Mouse (Mus musculus): ENCODE measurements at regions not wholly inside any gene's neighbourhood (a gene's known extent, or its start where the extent isn't known, plus 50 kb on each side); places are given as distances from the start of the nearest gene placed in this dataset.
"Not testable (repeated sequence)": the region's sequence is repeated elsewhere in the genome, so short reads cannot be mapped to it uniquely, and the experiment has no call there.

- H3K9ac ChIP-seq = no peak overlapping the region
- H3K4me1 ChIP-seq (replicated peaks) = no peaks in the 10 kb centered on the region
- 64% methylated on average over 5 of the region's 5 CpGs for WGBS
- H3K36me3 ChIP-seq = no peaks in the 10 kb centered on the region
- no peak for ATAC-seq (replicated peaks; ENCODE audit: insufficient number of reproducible peaks, insufficient read depth, low FRiP score, low read depth)
- H3K4me3 ChIP-seq = no peak overlapping the region
- no peak overlapping the region for H3K4me2 ChIP-seq
- H3K27me3 ChIP-seq = no peaks in the 10 kb centered on the region
- no peaks in the 10 kb centered on the region for H3K9me3 ChIP-seq (replicated peaks)
- no peak overlapping the region for H3K27ac ChIP-seq
These were observed 351.5 kb downstream of the Fut8 start for GRCm38 (mm10) chr12:77589416-77589815.

DNA sequence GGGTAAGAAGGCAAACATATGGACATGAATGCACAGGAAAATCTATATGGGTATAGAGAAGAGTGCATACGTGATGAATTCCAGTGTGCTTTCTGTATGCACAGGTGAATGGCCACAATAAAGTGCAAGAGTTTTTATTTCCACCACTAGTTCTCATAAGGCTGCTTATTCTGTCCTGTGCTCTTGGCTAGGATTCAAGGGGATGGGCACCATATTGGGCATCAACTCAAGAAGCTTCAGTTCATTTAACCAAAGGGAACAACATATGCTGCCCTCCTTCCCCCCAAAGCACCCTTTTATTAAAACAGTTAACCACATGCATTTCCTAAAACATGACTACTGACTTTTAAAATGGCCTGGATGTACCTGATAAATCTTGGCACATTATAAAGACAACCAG is 356.2 kb downstream of the Fut8 start:
- Histone ChIP-seq H3K36me3 (no peaks in the 10 kb centered on the region), H3K9me3 (replicated peaks) (no peaks in the 10 kb centered on the region), H3K27ac (no peak overlapping the region), H3K9ac (no peak overlapping the region), H3K27me3 (no peaks in the 10 kb centered on the region), H3K4me2 (no peak overlapping the region), H3K4me3 (no peak overlapping the region), H3K4me1 (replicated peaks) (peaks cover 31% of the 10 kb centered on the region)
- ATAC-seq (replicated peaks; ENCODE audit: insufficient number of reproducible peaks, insufficient read depth, low FRiP score, low read depth) = no peak
- 95% methylated on average over 1 of the region's 1 CpGs for WGBS

GRCm38 (mm10) chr12:77594657-77595056 is 356.7 kb downstream of the Fut8 start:
- 59% methylated on average over 3 of the region's 3 CpGs for WGBS
- ATAC-seq (replicated peaks; ENCODE audit: insufficient number of reproducible peaks, insufficient read depth, low FRiP score, low read depth) = no peak

DNA sequence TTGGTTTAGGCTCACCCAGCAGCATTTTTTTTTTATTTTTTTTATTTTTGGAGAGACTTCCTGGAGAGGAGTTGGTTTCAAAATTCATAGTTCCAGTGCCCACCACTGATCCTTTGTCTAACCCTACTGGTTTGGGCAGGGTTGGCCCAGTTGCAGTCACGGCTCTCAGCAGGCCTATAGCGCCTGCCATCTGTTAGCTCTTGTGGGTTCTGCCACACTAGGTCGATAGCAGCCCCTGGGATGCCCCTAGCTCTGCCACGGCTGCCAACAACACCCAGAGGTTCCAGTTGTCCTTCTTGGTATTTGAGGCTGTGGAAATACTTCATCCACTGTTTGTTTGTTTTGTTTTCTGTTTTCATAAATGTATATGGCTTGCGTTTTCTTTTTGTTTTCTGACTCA is 357.9 kb downstream of the Fut8 start:
- Histone ChIP-seq H3K4me2 (no peak overlapping the region), H3K4me1 (replicated peaks) (peaks cover 31% of the 10 kb centered on the region), H3K9ac (no peak overlapping the region), H3K27me3 (no peaks in the 10 kb centered on the region), H3K4me3 (no peak overlapping the region), H3K36me3 (no peaks in the 10 kb centered on the region), H3K9me3 (replicated peaks) (no peaks in the 10 kb centered on the region), H3K27ac (no peak overlapping the region)
- no peak for ATAC-seq (replicated peaks; ENCODE audit: insufficient number of reproducible peaks, insufficient read depth, low FRiP score, low read depth)
- 86% methylated on average over 5 of the region's 5 CpGs for WGBS

More at GRCm38 (mm10) chr12:77594657-77595056, 356.7 kb downstream of the Fut8 start:
- H3K27me3 ChIP-seq = no peaks in the 10 kb centered on the region
- no peak overlapping the region for H3K4me2 ChIP-seq
- peaks cover 31% of the 10 kb centered on the region for H3K4me1 ChIP-seq (replicated peaks)
- no peak overlapping the region for H3K4me3 ChIP-seq
- no peak overlapping the region for H3K9ac ChIP-seq
- no peaks in the 10 kb centered on the region for H3K9me3 ChIP-seq (replicated peaks)
- no peaks in the 10 kb centered on the region for H3K36me3 ChIP-seq
- no peak overlapping the region for H3K27ac ChIP-seq

DNA sequence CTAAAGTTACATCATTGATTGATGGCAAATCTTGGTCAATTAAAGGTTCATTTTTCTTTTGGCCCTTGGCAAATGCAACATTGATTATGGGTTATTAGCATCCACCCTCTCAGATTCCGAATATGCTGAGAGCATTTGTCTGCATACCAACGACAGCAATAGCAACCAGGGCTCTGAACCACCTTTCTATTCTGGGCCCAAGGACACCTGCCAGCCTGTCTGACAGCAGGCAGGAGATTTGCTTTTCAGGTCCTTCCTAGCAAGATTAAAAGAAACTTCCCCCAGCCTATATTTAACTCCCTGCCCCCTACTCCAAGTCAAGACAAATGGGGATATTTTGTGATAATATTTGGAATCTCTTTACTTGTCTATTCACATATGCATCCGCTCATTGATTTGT is 358.8 kb downstream of the Fut8 start:
- no peak for ATAC-seq (replicated peaks; ENCODE audit: insufficient number of reproducible peaks, insufficient read depth, low FRiP score, low read depth)
- peak overlapping the region; percentile 12; the same call in 1 of the 2 replicates for H3K4me2 ChIP-seq
- no peak overlapping the region for H3K4me3 ChIP-seq
- no peaks in the 10 kb centered on the region for H3K36me3 ChIP-seq
- peak overlapping the region; percentile 89 for H3K27ac ChIP-seq
- 55% methylated on average over 3 of the region's 3 CpGs for WGBS
- H3K9ac ChIP-seq = no peak overlapping the region
- H3K9me3 ChIP-seq (replicated peaks) = no peaks in the 10 kb centered on the region
- H3K4me1 ChIP-seq (replicated peaks) = peaks cover 31% of the 10 kb centered on the region
- no peaks in the 10 kb centered on the region for H3K27me3 ChIP-seq

DNA sequence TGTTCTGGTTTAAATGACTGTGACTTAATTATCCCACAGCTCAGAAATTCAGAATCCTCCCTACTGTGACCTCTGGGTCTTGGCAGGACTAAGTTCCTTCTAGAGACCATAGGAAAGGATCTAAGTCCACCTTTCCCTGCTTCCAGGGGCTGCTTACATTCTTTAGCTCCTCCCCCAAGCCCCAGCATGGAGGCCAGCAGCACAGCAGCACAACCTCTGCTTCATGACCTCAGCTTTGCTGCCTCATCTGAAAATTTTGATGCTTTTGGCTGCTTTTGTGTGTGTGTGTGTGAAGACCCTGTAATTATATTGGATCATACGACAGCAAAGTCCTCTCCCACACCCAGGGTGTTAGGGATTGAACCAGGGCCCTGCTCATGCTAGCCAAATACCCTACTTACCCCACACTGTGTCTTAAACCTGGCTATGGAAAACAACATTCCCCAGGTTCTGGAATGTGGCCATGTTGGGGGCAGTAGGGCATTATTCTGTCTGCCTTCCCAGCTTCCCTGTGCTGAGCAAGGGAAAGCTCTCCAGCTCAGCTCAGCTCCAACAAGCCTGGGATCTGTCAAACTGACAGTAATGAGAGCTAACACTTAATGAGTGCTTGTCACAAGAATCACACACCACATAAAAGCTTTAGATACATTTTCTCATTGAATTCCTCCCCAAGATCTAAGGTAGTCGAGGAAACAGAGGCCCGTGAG is 359.9 kb downstream of the Fut8 start:
- H3K36me3 ChIP-seq = no peaks in the 10 kb centered on the region
- peak; percentile 86 for ATAC-seq (replicated peaks; ENCODE audit: insufficient number of reproducible peaks, insufficient read depth, low FRiP score, low read depth)
- no peak overlapping the region for H3K4me3 ChIP-seq
- 10% methylated on average over 3 of the region's 3 CpGs for WGBS
- H3K4me2 ChIP-seq = 0 out of 2 replicates have a peak overlapping the region, but pooled peaks have one; percentile 3
- no peaks in the 10 kb centered on the region for H3K9me3 ChIP-seq (replicated peaks)
- no peaks in the 10 kb centered on the region for H3K27me3 ChIP-seq
- H3K27ac ChIP-seq = peak overlapping the region; percentile 89
- peaks cover 31% of the 10 kb centered on the region for H3K4me1 ChIP-seq (replicated peaks)
- H3K9ac ChIP-seq = no peak overlapping the region

DNA sequence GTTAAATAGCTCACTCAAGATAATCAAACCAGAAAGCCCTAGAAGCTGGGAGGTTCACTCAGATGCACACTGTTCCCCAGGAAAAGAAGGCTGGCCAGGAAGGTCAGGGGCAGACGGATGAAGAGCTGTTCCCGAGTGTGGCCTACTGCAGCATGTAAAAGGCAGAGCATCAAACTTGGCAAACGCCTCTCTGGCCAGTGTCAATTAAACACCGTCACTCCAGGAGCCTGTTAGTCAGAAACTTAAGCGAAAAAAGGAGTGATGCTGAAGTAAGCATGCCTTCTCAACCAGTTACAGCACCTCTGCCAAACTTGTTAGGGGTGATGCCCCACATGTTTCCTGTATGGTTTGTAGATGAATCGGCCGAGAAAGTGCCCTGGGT is 360.4 kb downstream of the Fut8 start:
- peak overlapping the region; percentile 89 for H3K27ac ChIP-seq
- no peak overlapping the region for H3K4me3 ChIP-seq
- no peaks in the 10 kb centered on the region for H3K36me3 ChIP-seq
- peaks cover 31% of the 10 kb centered on the region for H3K4me1 ChIP-seq (replicated peaks)
- no peak overlapping the region for H3K9ac ChIP-seq
- WGBS = 13% methylated on average over 7 of the region's 7 CpGs
- peak; percentile 77 for ATAC-seq (replicated peaks; ENCODE audit: insufficient number of reproducible peaks, insufficient read depth, low FRiP score, low read depth)
- 0 out of 2 replicates have a peak overlapping the region, but pooled peaks have one; percentile 3 for H3K4me2 ChIP-seq
- no peaks in the 10 kb centered on the region for H3K9me3 ChIP-seq (replicated peaks)
- H3K27me3 ChIP-seq = no peaks in the 10 kb centered on the region

DNA sequence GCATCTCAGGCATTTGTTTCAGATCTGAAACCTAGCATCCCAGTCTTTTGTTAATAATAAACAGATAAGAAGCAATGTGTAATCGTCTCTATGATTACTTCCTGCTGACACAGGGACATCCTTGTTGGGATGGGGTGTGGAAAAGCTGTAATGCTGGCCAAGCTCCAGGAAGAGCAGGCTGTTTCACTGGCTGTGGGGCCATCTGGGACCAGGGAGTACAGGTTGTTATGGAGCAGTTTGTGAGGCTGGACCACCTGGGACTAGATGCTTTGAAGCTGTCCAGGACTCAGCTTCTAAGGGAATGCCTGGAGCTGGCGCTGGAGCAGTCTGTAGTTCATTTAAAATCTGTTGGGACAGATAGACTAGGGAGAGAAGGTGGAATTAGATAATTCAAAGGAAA is 361.5 kb downstream of the Fut8 start:
- Histone ChIP-seq H3K9ac (no peak overlapping the region), H3K27ac (no peak overlapping the region), H3K4me3 (no peak overlapping the region), H3K9me3 (replicated peaks) (no peaks in the 10 kb centered on the region), H3K27me3 (no peaks in the 10 kb centered on the region; the same call in 1 of the 2 replicates), H3K4me1 (replicated peaks) (peaks cover 31% of the 10 kb centered on the region), H3K36me3 (no peaks in the 10 kb centered on the region), H3K4me2 (no peak overlapping the region)
- WGBS = 53% methylated on average over 2 of the region's 2 CpGs
- ATAC-seq (replicated peaks; ENCODE audit: insufficient number of reproducible peaks, insufficient read depth, low FRiP score, low read depth) = no peak

DNA sequence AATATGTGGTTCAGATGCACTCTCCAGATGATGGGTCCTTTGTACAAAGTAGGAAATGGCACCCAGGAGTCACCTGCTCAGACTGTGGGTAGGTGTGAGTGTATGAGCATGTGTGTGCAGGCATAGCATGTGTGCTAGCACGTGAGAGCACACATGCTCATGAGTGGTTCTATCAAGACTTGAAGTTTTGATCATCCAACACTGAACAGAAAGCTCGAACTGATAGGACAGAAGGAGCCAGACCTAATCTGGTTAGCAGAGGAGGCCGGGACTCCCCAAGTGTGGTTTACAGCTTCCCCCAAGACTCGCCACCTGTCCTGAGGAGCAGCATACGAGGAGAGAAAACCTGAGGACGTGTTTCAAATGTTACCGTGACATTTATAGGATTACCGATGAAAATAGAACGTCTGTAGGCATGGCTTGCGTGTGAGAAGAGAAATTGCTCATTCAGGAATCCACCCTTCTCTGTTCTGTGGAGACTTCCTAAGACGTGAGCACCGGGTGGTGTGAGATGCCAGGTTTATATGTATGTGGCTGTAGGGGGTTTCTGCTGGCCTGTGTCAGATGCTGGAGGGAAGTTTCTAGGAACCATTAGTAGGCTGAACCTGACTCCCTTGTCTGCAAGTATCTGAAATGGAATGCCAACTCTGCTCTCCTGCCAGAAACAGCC is 366.0 kb downstream of the Fut8 start:
- Histone ChIP-seq H3K9me3 (replicated peaks) (no peaks in the 10 kb centered on the region), H3K27me3 (no peaks in the 10 kb centered on the region; the same call in 1 of the 2 replicates), H3K4me2 (no peak overlapping the region), H3K9ac (no peak overlapping the region), H3K27ac (no peak overlapping the region), H3K4me1 (replicated peaks) (peaks cover 2% of the 10 kb centered on the region), H3K36me3 (no peaks in the 10 kb centered on the region), H3K4me3 (no peak overlapping the region)
- ATAC-seq (replicated peaks; ENCODE audit: insufficient number of reproducible peaks, insufficient read depth, low FRiP score, low read depth) = no peak
- WGBS = 81% methylated on average over 12 of the region's 12 CpGs

DNA sequence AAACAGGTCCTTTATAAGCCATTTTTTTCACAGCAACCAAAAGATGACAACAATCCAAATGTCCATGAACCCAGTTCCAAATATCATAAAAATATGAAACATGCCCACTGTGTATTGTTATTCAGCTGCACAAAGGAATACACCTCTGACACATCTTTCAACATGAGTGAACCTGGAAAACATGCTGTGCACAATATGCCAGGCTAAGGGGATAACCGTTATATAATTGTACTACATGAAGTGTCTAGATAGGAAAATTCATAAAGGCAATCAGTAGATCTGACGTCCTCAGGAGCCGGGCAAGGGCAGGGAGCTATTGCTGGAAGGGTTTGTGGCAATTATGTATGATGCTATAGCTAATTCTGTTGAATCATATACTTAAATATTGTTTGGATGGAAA is 379.6 kb downstream of the Fut8 start:
- no peak overlapping the region for H3K27ac ChIP-seq
- H3K4me2 ChIP-seq = no peak overlapping the region
- no peaks in the 10 kb centered on the region for H3K27me3 ChIP-seq
- H3K4me1 ChIP-seq (replicated peaks) = no peaks in the 10 kb centered on the region
- H3K4me3 ChIP-seq = no peak overlapping the region
- no peak for ATAC-seq (replicated peaks; ENCODE audit: insufficient number of reproducible peaks, insufficient read depth, low FRiP score, low read depth)
- no peak overlapping the region for H3K9ac ChIP-seq
- 77% methylated on average over 3 of the region's 3 CpGs for WGBS
- no peaks in the 10 kb centered on the region for H3K9me3 ChIP-seq (replicated peaks)
- H3K36me3 ChIP-seq = no peaks in the 10 kb centered on the region

DNA sequence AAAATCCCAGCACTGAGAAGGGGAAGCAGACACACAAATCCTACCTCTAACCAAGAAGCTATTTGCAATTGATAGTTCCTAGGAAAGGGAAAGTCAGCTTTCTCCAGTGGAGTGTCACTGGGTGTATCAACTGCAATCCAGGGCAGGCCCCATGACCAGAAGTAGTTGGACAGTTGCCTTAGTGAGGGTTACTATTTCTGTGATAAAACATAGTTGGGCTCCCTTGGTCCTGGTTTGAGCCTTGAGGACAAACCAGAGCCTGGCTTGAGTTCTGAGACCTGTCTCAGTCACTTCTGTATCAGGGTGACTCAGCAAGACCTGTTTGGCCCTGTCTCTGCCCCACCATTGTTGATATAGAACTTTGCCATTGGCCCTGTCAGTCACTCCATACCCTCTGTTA is 384.3 kb downstream of the Fut8 start:
- Histone ChIP-seq H3K9ac (no peak overlapping the region), H3K27me3 (no peaks in the 10 kb centered on the region), H3K27ac (no peak overlapping the region), H3K4me2 (no peak overlapping the region), H3K36me3 (no peaks in the 10 kb centered on the region), H3K4me1 (replicated peaks) (no peaks in the 10 kb centered on the region), H3K4me3 (no peak overlapping the region), H3K9me3 (replicated peaks) (no peaks in the 10 kb centered on the region)
- no peak for ATAC-seq (replicated peaks; ENCODE audit: insufficient number of reproducible peaks, insufficient read depth, low FRiP score, low read depth)

DNA sequence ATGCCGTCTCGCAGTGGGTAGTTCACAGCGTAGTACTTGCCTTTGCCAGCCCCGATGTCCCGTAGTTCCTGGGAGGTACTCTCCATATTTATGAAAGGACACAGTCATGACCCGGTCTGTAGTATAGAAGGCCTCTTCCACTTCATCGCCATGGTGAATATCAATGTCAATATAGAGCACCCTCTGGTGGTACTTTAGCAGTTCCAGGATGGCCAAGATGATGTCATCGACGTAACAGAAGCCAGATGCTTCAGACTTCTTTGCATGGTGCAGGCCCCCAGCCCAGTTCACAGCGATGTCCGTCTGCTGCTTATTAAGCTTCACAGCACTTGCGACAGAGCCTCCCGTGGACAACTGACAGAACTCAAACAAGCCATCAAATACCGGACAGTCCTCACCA is 386.4 kb downstream of the Fut8 start:
- H3K27me3 ChIP-seq; ATAC-seq (replicated peaks; ENCODE audit: insufficient number of reproducible peaks, insufficient read depth, low FRiP score, low read depth): not testable (repeated sequence)

More for the DNA sequence above, 386.4 kb downstream of the Fut8 start:
- not testable (repeated sequence) for H3K4me2 ChIP-seq; H3K9ac ChIP-seq; H3K36me3 ChIP-seq; H3K4me1 ChIP-seq (replicated peaks); H3K4me3 ChIP-seq; H3K9me3 ChIP-seq (replicated peaks); H3K27ac ChIP-seq
- WGBS = 81% methylated on average over 14 of the region's 14 CpGs
